Mouse (Mus musculus): ENCODE measurements around the gene Nolc1. TPM values are rescaled to one million over a fixed set of nuclear protein-coding genes. Genes with fewer than 3 reads are reported as not detected.
A peak's percentile ranks its signal among the peaks of the same experiment; 100 is the strongest.

Nolc1 gene
- polyA plus RNA-seq, 1 experiment from 2014 or later = 79.7 TPM

DNA sequence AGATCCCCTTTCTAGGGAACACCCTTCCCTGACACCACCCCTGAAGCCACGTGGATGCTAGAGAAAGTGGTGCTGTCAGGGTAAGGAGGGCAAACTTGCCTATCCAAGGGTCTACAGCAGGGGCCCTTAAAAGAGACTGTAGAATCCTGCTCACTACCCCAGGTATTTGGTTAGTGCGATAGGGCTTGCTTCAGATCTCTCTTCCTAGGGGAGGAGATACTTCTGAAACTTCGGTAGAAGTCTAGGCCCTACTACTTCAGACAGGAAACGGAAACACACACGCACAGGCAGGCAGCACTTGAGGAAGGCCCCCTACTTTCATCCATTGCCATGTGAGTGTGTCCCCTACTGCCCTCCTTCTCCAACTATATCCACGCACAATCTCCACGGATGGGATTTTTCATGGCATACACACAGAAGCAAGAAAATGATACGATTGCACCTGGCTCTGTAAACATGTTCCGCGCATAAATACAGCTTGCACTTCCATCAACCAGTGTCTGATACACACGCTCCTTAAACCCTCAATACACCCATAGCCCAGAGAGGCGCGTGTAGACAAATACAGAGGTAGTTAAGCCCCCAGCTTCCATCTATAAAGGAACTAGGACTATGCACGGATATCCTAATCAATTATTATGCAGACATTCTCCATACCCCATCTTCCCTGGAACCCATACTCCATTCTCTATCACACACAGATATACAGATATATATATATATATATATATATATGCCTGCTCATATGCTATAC, 35.3 kb upstream of the Nolc1 start:
- no peak for ATAC-seq (ENCODE audit: insufficient number of reproducible peaks, insufficient read depth, low FRiP score, low read depth)
- no peaks in the 10 kb centered on the region for H3K9me3 ChIP-seq (ENCODE audit: control insufficient read depth, low read depth, low read length)
- peak overlapping the region; percentile 90 for H3K4me3 ChIP-seq (ENCODE audit: low read depth, low read length)
- H3K4me1 ChIP-seq (ENCODE audit: control insufficient read depth, insufficient read depth, low read length) = peaks cover 62% of the 10 kb centered on the region
- no peak overlapping the region for H3K9ac ChIP-seq (replicated peaks; ENCODE audit: low read depth, low read length)
- H3K27ac ChIP-seq (ENCODE audit: low read length) = peak overlapping the region; percentile 95
- H3K27me3 ChIP-seq (ENCODE audit: control insufficient read depth, insufficient read depth, low read length) = no peaks in the 10 kb centered on the region
- 35% methylated on average over 14 of the region's 14 CpGs for WGBS
- peak overlapping the region; percentile 98 for H3K4me2 ChIP-seq (replicated peaks; ENCODE audit: low read depth, low read length)
- H3K36me3 ChIP-seq (ENCODE audit: control insufficient read depth, insufficient read depth, low read length) = peaks cover 14% of the 10 kb centered on the region

DNA sequence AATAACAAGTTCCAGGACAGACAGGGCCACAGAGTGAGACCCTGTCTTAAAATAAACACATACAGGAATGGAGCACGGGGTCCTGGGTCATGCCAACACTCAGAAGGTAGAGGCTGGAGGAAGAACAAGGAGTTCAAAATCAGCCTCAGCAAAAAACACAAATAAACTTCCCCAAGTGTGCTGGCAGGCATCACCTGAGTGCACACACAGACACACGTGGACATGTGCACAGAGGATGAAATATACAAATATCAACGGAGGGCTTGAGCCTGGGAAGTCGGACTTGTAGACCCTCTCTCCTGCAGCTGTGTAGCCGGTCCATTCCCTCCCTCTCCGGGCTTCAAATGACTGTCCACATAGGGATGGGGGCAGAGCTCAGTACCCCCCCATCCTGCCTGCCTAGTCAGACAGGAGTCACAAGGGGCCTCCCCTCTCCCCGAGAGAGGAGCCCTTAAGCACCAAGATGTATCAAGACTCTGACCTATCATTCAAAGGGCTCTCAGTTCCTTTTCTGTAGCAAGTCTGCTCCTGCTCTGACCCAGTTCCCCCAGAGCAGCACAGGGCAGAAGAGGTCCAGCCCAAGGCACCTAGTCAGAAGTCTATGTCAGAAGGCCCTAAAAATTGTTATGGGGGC, 34.2 kb upstream of the Nolc1 start:
- Histone ChIP-seq H3K27me3 (ENCODE audit: control insufficient read depth, insufficient read depth, low read length) (no peaks in the 10 kb centered on the region), H3K27ac (ENCODE audit: low read length) (peak overlapping the region; percentile 92), H3K4me2 (replicated peaks; ENCODE audit: low read depth, low read length) (peak overlapping the region; percentile 82), H3K9me3 (ENCODE audit: control insufficient read depth, low read depth, low read length) (no peaks in the 10 kb centered on the region), H3K9ac (replicated peaks; ENCODE audit: low read depth, low read length) (peak overlapping the region; percentile 26; the same call in 1 of the 2 replicates), H3K4me1 (ENCODE audit: control insufficient read depth, insufficient read depth, low read length) (peaks cover 63% of the 10 kb centered on the region), H3K4me3 (ENCODE audit: low read depth, low read length) (peak overlapping the region; percentile 27), H3K36me3 (ENCODE audit: control insufficient read depth, insufficient read depth, low read length) (peaks cover 3% of the 10 kb centered on the region; the same call in 1 of the 2 replicates)
- 14% methylated on average over 7 of the region's 7 CpGs for WGBS
- no peak for ATAC-seq (ENCODE audit: insufficient number of reproducible peaks, insufficient read depth, low FRiP score, low read depth)

DNA sequence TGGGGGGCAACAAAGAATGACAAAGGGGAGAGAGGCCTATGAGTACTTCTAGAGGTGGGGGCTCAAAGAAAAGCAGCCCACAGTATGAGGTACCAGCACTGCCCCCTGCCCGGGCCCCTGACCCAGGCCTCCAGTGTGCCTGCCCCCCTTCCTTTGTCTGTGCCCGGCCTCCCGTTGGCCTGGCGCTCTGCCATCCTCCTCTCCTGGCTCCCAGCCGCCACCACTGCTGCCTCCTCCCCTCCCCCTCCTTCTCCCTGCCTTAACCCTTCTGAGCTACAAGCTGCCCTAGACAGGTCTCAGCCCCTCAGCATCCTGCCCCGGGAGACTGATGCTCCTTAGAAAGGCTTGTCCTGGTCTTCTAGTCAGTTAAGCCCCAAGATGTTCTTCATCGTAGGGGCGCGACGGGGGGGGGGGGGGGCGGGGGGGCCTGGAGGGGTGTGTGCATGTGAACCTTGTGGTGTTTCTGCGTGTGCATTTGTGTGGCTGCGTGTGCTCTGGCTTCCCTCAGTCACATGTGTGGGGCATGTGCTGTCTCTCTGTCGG, 33.7 kb upstream of the Nolc1 start:
- Histone ChIP-seq H3K9ac (replicated peaks; ENCODE audit: low read depth, low read length) (peak overlapping the region; percentile 26; the same call in 1 of the 2 replicates), H3K27me3 (ENCODE audit: control insufficient read depth, insufficient read depth, low read length) (no peaks in the 10 kb centered on the region), H3K4me1 (ENCODE audit: control insufficient read depth, insufficient read depth, low read length) (peaks cover 62% of the 10 kb centered on the region), H3K36me3 (ENCODE audit: control insufficient read depth, insufficient read depth, low read length) (no peaks in the 10 kb centered on the region), H3K27ac (ENCODE audit: low read length) (peak overlapping the region; percentile 92), H3K9me3 (ENCODE audit: control insufficient read depth, low read depth, low read length) (no peaks in the 10 kb centered on the region), H3K4me2 (replicated peaks; ENCODE audit: low read depth, low read length) (peak overlapping the region; percentile 82), H3K4me3 (ENCODE audit: low read depth, low read length) (peak overlapping the region; percentile 27)
- peak; percentile 14; the same call in 1 of the 2 replicates for ATAC-seq (ENCODE audit: insufficient number of reproducible peaks, insufficient read depth, low FRiP score, low read depth)
- WGBS = 0% methylated on average over 10 of the region's 14 CpGs

DNA sequence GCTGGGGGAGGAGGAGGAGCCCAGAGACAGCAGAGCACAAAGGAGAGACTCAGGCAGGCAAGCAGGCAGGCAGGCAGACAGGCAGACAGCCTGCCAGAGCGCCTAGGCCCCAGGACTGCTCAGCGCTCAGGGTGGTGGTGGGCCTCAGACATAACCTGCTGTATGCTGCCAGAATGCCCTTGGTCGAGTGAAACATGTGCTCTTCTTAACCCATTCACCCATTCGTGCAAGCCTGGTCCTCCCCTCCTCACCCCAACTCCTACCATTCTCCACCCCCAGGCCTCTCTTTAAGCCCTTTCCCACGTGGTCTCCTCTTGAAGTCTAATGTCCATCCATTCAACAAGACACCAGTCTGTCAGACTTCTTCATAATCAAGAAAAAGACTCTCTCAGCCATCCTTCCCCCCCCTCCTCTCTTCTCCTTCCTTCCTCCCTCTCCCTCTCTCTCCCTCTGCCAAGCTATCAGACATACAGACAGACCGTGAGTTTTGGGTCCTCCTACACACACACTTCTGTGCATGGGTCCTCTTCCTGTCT, 33.1 kb upstream of the Nolc1 start:
- Histone ChIP-seq H3K4me2 (replicated peaks; ENCODE audit: low read depth, low read length) (peak overlapping the region; percentile 82), H3K4me3 (ENCODE audit: low read depth, low read length) (peak overlapping the region; percentile 27), H3K27me3 (ENCODE audit: control insufficient read depth, insufficient read depth, low read length) (no peaks in the 10 kb centered on the region), H3K9ac (replicated peaks; ENCODE audit: low read depth, low read length) (peak overlapping the region; percentile 26; the same call in 1 of the 2 replicates), H3K9me3 (ENCODE audit: control insufficient read depth, low read depth, low read length) (no peaks in the 10 kb centered on the region), H3K4me1 (ENCODE audit: control insufficient read depth, insufficient read depth, low read length) (peaks cover 57% of the 10 kb centered on the region), H3K27ac (ENCODE audit: low read length) (peak overlapping the region; percentile 92), H3K36me3 (ENCODE audit: control insufficient read depth, insufficient read depth, low read length) (no peaks in the 10 kb centered on the region)
- 5% methylated on average over 6 of the region's 6 CpGs for WGBS
- ATAC-seq (ENCODE audit: insufficient number of reproducible peaks, insufficient read depth, low FRiP score, low read depth) = no peak

DNA sequence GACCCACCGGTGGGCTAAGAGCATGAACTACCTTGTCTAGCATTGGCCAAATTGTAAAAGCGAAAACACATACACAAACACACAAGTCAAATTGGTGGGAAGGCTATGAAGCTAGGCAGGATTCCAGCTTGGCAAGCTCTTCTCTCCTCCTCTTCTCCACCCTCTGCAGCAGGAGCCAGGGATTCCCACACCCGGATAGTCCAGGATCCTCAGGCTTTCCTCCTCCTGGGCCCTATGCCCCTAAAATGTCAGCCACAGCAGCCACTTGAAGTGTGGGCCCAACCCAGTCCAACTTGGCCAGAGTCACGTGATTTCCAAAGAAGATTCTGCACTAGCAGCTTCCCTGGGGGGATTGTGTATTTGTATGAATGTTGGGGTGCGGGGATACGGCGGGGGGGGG, 32.3 kb upstream of the Nolc1 start:
- no peaks in the 10 kb centered on the region for H3K36me3 ChIP-seq (ENCODE audit: control insufficient read depth, insufficient read depth, low read length)
- no peak overlapping the region; the same call in 1 of the 2 replicates for H3K9ac ChIP-seq (replicated peaks; ENCODE audit: low read depth, low read length)

DNA sequence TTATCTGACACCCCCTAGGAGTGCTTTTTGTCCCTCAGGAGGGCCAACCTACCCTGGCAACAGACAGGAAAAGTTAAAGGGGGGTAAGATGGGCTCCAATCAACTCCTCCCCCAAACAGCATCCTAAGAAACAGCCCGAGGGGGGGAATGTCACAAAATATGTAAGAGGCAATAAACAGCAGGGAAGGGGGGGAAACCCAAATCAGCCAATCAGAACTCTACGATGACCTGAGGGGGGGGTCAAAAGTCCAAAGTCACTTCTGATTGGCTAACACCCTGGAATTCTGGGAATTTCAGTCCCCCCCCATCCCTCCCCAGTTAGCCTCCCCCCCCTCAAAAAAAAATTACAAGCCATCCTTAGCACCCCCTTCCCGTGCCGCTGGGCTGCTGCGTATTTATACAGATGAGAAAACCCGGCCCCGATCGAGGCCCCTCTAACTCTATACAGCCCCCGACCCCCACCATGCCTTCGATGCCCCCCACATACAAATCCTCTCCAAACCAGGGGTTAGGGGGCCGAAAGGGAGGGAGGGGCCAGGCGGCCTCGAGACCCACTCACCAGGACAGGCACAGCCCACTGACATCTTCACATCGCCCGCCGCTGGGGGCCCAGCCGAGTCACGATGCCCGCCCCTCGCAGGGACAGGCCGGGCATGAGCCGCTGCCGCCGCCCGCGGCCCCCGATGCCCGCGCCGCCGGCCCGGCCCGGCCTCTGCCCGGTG, 31.2 kb upstream of the Nolc1 start, which contains the start of gene Pprc1:
Gene Pprc1 (plus strand): TSS at position 616 of the 722 bp plus-strand sequence.
- Histone ChIP-seq H3K4me2 (replicated peaks; ENCODE audit: low read depth, low read length) (peak within 1 kb of the TSS; percentile 82), H3K9ac (replicated peaks; ENCODE audit: low read depth, low read length) (peak within 1 kb of the TSS; percentile 96), H3K36me3 (ENCODE audit: control insufficient read depth, insufficient read depth, low read length) (no peaks in the 10 kb centered on the region), H3K27ac (ENCODE audit: low read length) (peak within 1 kb of the TSS; percentile 92), H3K4me3 (ENCODE audit: low read depth, low read length) (peak within 1 kb of the TSS; percentile 82), H3K9me3 (ENCODE audit: control insufficient read depth, low read depth, low read length) (no peaks in the 10 kb centered on the region), H3K4me1 (ENCODE audit: control insufficient read depth, insufficient read depth, low read length) (peaks cover 52% of the 10 kb centered on the region), H3K27me3 (ENCODE audit: control insufficient read depth, insufficient read depth, low read length) (no peaks in the 10 kb centered on the region)
- no peak for ATAC-seq (ENCODE audit: insufficient number of reproducible peaks, insufficient read depth, low FRiP score, low read depth)
- WGBS = under 1% methylated on average over 22 of the region's 34 CpGs

More for the DNA sequence above, 32.3 kb upstream of the Nolc1 start:
- ATAC-seq (ENCODE audit: insufficient number of reproducible peaks, insufficient read depth, low FRiP score, low read depth) = no peak
- 61% methylated on average over 7 of the region's 7 CpGs for WGBS
- Histone ChIP-seq H3K27ac (ENCODE audit: low read length) (peak overlapping the region; percentile 92; the same call in 1 of the 2 replicates), H3K4me2 (replicated peaks; ENCODE audit: low read depth, low read length) (peak overlapping the region; percentile 82), H3K4me1 (ENCODE audit: control insufficient read depth, insufficient read depth, low read length) (peaks cover 52% of the 10 kb centered on the region), H3K4me3 (ENCODE audit: low read depth, low read length) (peak overlapping the region; percentile 82), H3K9me3 (ENCODE audit: control insufficient read depth, low read depth, low read length) (no peaks in the 10 kb centered on the region), H3K27me3 (ENCODE audit: control insufficient read depth, insufficient read depth, low read length) (no peaks in the 10 kb centered on the region)

DNA sequence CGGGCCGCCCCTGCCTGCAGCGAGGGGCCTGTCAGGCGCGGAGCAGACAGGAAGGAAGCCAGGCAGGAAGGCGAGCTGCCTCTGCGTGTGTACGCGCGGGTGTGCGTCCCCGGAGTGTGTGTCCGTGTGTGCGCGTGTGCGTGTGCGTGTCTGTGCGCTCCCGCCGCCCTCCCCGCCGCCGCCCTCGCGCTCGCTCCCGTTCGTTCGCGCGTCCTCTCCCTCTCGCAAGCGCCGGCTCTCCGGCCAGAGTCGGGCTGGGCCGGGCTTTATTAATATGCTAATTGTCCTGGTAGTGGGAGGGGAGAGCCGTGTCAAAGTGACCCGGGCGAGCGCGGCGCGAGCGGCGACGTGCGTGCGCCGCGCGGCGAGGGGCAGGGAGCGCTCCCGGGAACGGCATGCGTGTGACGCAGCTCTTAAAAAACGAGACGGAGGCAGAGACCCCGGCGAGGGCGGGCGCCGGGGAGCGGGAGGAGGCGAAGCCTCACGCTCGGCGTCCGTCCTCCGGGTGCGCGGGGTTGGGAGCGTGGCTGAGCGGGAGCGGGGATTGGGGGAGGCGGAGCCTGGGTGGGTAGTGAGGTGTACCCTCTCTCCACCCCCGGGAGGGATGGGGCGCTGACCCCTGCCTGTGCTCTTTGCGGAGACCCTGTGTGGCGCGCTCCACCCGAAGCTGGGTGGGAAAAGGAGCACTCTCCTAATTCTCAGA, 30.5 kb upstream of the Nolc1 start, which contains the start of gene Ldb1:
Gene Ldb1 (minus strand): TSS at position 222 of the 703 bp plus-strand sequence.
- H3K4me2 ChIP-seq (replicated peaks; ENCODE audit: low read depth, low read length) = peak within 1 kb of the TSS; percentile 82
- H3K9me3 ChIP-seq (ENCODE audit: control insufficient read depth, low read depth, low read length) = no peaks in the 10 kb centered on the region
- peaks cover 47% of the 10 kb centered on the region for H3K4me1 ChIP-seq (ENCODE audit: control insufficient read depth, insufficient read depth, low read length)
- under 1% methylated on average over 74 of the region's 84 CpGs for WGBS
- no peaks in the 10 kb centered on the region for H3K27me3 ChIP-seq (ENCODE audit: control insufficient read depth, insufficient read depth, low read length)
- peak within 1 kb of the TSS; percentile 92 for H3K27ac ChIP-seq (ENCODE audit: low read length)
- H3K4me3 ChIP-seq (ENCODE audit: low read depth, low read length) = peak within 1 kb of the TSS; percentile 82
- H3K9ac ChIP-seq (replicated peaks; ENCODE audit: low read depth, low read length) = peak within 1 kb of the TSS; percentile 96
- ATAC-seq (ENCODE audit: insufficient number of reproducible peaks, insufficient read depth, low FRiP score, low read depth) = peak; percentile 76
- no peaks in the 10 kb centered on the region for H3K36me3 ChIP-seq (ENCODE audit: control insufficient read depth, insufficient read depth, low read length)

All from stomach, embryonic 14.5 days (tissue).